Mouse (Mus musculus): ENCODE measurements around the gene Nipbl. TPM values are rescaled to one million over a fixed set of nuclear protein-coding genes. Genes with fewer than 3 reads are reported as not detected.
A peak's percentile ranks its signal among the peaks of the same experiment; 100 is the strongest.

Gene Nipbl
- polyA plus RNA-seq, 1 experiment = 5.2 TPM

- DNase-seq = no peak
- Histone ChIP-seq H3K27me3 (replicated peaks; ENCODE audit: control insufficient read depth, insufficient read depth, low read length) (no peaks in the 10 kb centered on the region), H3K36me3 (ENCODE audit: control insufficient read depth, insufficient read depth, low read length) (no peaks in the 10 kb centered on the region), H3K4me3 (ENCODE audit: insufficient read depth, low read depth, low read length) (no peak overlapping the region), H3K4me1 (ENCODE audit: control insufficient read depth, insufficient read depth, low read length) (no peaks in the 10 kb centered on the region), H3K27ac (ENCODE audit: insufficient read depth, low read depth, low read length) (no peak overlapping the region)
- 92% methylated on average over 8 of the region's 8 CpGs for WGBS
- no peak for TF ChIP-seq POLR2A (IDR thresholded peaks at IDR 0.05; ENCODE audit: low read depth, low read length)
- no peak for TF ChIP-seq CTCF (conservative IDR thresholded peaks at IDR 0.05; ENCODE audit: insufficient read depth, insufficient read length, low read depth, low read length)
Measured at GRCm38 (mm10) chr15:8271952-8272351, 172.3 kb downstream of the Nipbl start.

GRCm38 (mm10) chr15:8268231-8268630, 176.0 kb downstream of the Nipbl start:
- H3K27me3 ChIP-seq (replicated peaks; ENCODE audit: control insufficient read depth, insufficient read depth, low read length) = no peaks in the 10 kb centered on the region
- peak overlapping the region; percentile 27 for H3K4me3 ChIP-seq (ENCODE audit: insufficient read depth, low read depth, low read length)
- peak; percentile 74 for DNase-seq
- peaks cover 4% of the 10 kb centered on the region; the same call in 1 of the 2 replicates for H3K4me1 ChIP-seq (ENCODE audit: control insufficient read depth, insufficient read depth, low read length)
- no peaks in the 10 kb centered on the region for H3K36me3 ChIP-seq (ENCODE audit: control insufficient read depth, insufficient read depth, low read length)
- peak overlapping the region; percentile 64 for H3K27ac ChIP-seq (ENCODE audit: insufficient read depth, low read depth, low read length)
- TF ChIP-seq POLR2A (IDR thresholded peaks at IDR 0.05; ENCODE audit: low read depth, low read length) = no peak
- WGBS = 49% methylated on average over 8 of the region's 8 CpGs

DNA sequence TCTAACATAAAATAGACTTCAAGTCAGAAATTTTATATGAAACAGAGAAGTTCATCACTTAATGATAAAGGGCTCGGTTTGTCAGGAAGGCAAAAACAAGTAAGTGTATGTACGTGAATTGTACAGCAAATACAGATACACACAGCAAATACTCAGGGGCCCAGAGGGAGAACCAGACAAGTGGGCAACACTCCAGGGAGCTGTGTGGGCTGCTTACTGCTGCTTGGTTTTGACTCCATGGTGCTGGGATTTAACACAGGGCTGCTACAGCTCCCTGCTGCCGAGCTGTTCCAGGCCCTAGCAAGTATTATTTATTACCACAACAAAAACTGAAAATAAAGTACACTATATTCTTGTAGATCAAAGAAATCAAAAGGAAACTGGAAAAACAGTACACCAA, 177.1 kb downstream of the Nipbl start:
- no peak for DNase-seq
- H3K4me1 ChIP-seq (ENCODE audit: control insufficient read depth, insufficient read depth, low read length) = peaks cover 4% of the 10 kb centered on the region; the same call in 1 of the 2 replicates
- H3K4me3 ChIP-seq (ENCODE audit: insufficient read depth, low read depth, low read length) = 0 out of 2 replicates have a peak overlapping the region, but pooled peaks have one; percentile 7
- H3K27me3 ChIP-seq (replicated peaks; ENCODE audit: control insufficient read depth, insufficient read depth, low read length) = no peaks in the 10 kb centered on the region
- no peak overlapping the region for H3K27ac ChIP-seq (ENCODE audit: insufficient read depth, low read depth, low read length)
- TF ChIP-seq POLR2A (IDR thresholded peaks at IDR 0.05; ENCODE audit: low read depth, low read length) (no peak), CTCF (conservative IDR thresholded peaks at IDR 0.05; ENCODE audit: insufficient read depth, insufficient read length, low read depth, low read length) (no peak)
- 76% methylated on average over 3 of the region's 3 CpGs for WGBS
- H3K36me3 ChIP-seq (ENCODE audit: control insufficient read depth, insufficient read depth, low read length) = no peaks in the 10 kb centered on the region

DNA sequence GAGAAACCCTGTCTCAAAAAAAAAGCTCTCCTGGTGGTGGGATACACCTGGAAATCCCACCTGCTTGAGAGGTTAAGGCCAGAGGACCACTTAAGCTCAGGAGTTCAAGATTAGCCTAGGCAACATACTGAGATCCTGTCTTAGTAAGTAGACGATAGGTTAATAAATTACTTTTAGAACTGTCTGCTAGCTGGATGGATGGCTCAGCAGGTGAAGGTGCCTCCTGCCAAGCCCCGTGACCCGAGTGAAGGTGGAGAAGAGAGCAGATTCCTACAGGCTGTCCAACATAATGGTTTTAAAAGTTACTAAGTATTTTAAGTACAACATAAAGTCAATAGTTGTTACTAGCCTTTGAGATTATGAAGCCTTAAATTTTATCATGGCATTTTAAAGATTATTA, 178.3 kb downstream of the Nipbl start:
- Histone ChIP-seq H3K27me3 (replicated peaks; ENCODE audit: control insufficient read depth, insufficient read depth, low read length) (no peaks in the 10 kb centered on the region), H3K4me1 (ENCODE audit: control insufficient read depth, insufficient read depth, low read length) (peaks cover 4% of the 10 kb centered on the region; the same call in 1 of the 2 replicates), H3K27ac (ENCODE audit: insufficient read depth, low read depth, low read length) (peak overlapping the region; percentile 70; the same call in 1 of the 2 replicates), H3K36me3 (ENCODE audit: control insufficient read depth, insufficient read depth, low read length) (no peaks in the 10 kb centered on the region), H3K4me3 (ENCODE audit: insufficient read depth, low read depth, low read length) (no peak overlapping the region)
- TF ChIP-seq POLR2A (IDR thresholded peaks at IDR 0.05; ENCODE audit: low read depth, low read length) (no peak), CTCF (conservative IDR thresholded peaks at IDR 0.05; ENCODE audit: insufficient read depth, insufficient read length, low read depth, low read length) (no peak)
- peak; percentile 88 for DNase-seq
- WGBS = 36% methylated on average over 3 of the region's 3 CpGs

Other genes starting within 250 kb of the Nipbl start
- gene Gm2310, start 75.5 kb upstream of the Nipbl start, polyA plus RNA-seq (2012; rRNA removed) = 0.16 TPM in 1 of 2 replicates, not detected in the other

Measured in kidney, adult 2 months (tissue).